In the genomic region with DNA sequence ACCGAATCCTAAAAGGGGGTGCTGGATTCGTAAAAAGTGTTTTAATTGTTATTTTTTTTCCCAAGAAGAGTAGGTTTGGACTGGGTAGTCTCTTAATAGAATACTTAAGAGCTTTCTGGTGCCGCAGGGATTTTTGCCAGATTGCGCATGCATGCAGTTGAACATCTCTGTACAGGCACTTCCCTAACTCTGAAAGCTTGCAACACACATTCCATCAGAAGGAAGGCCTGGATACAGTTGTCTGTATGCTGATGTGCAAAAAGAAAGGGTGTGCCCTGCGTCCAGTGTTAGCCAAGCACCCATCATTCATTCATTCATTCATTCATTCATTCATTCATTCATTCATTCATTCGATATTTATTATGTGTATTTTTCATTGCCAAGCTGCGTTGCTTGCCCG, we compare ENCODE assay signal across 8 mouse cellular contexts. TPM values are rescaled to one million over a fixed set of nuclear protein-coding genes. Genes with fewer than 3 reads are reported as not detected.
DNase-seq lines count a peak whose midpoint lies in the region; ATAC-seq and TF ChIP-seq lines count a peak whose summit lies in the region.

No protein-coding gene starts in this region.

- peak; percentile 30 for DNase-seq in kidney, postnatal 10 days
- DNase-seq in kidney, adult 11 months, result no peak
- DNase-seq in liver, postnatal 0 days, result peak; percentile 21
- peak; percentile 11 for DNase-seq in skeletal muscle tissue, adult 2 months (ENCODE audit: low read depth, low spot score)
- DNase-seq in left cerebral cortex, postnatal 36 days (ENCODE audit: low spot score in 2 of 2), result no peak
- no peak for DNase-seq in layer of hippocampus, postnatal 25 days (ENCODE audit: extremely low spot score in 1 of 2, low spot score in 1 of 2)

- no peaks in the 10 kb centered on the region for H3K27me3 ChIP-seq in liver, postnatal 0 days (ENCODE audit: insufficient read depth, low read length)

- intact Hi-C loops in left cerebral cortex, postnatal 36 days (cut with DNase I), result loop anchor here (2.0 to 5.0 kb wide), 3 partner anchors 25 to 115 kb away; a partner anchor contains a TSS

- WGBS in bone marrow, adult 2 months, result 30% methylated on average over 8 of the region's 8 CpGs
- WGBS in liver, postnatal 0 days (ENCODE audit: insufficient replicate concordance), result 42% methylated on average over 8 of the region's 8 CpGs

- peak; percentile 69 for ATAC-seq in granulocyte monocyte progenitor cell, adult 5-6 weeks (replicated peaks; ENCODE audit: poor library complexity, severe bottlenecking)
- 0 out of 2 replicates have a peak, but pooled peaks have one; percentile 3 for ATAC-seq in liver, postnatal 0 days

- H3K27ac ChIP-seq in bone marrow, adult 2 months (ENCODE audit: control insufficient read depth, insufficient read depth, low read depth, low read length, poor library complexity), result no peak overlapping the region
- H3K27ac ChIP-seq in liver, postnatal 0 days (ENCODE audit: low read depth), result no peak overlapping the region

- no peak for TF ChIP-seq EP300 in liver, postnatal 0 days (IDR thresholded peaks at IDR 0.05; ENCODE audit: low read depth)

- H3K4me1 ChIP-seq in bone marrow, adult 2 months (ENCODE audit: control insufficient read depth, insufficient read depth, low read length), result no peaks in the 10 kb centered on the region
- H3K4me1 ChIP-seq in liver, postnatal 0 days (ENCODE audit: insufficient read depth), result peaks cover 25% of the 10 kb centered on the region

- peak overlapping the region; percentile 56 for H3K4me3 ChIP-seq in bone marrow, adult 2 months (replicated peaks; ENCODE audit: control insufficient read depth, low read depth, low read length)
- H3K4me3 ChIP-seq in liver, postnatal 0 days (ENCODE audit: low read depth, low read length), result peak overlapping the region; percentile 82

- no peaks in the 10 kb centered on the region for H3K36me3 ChIP-seq in liver, postnatal 0 days (replicated peaks; ENCODE audit: insufficient read depth, low read length)

- no peaks in the 10 kb centered on the region for H3K9me3 ChIP-seq in liver, postnatal 0 days (ENCODE audit: low read length)

- TF ChIP-seq POLR2A in bone marrow, adult 2 months (IDR thresholded peaks at IDR 0.05; ENCODE audit: borderline replicate concordance, control insufficient read depth, low read depth, low read length), result no peak

- peak overlapping the region; percentile 81 for H3K9ac ChIP-seq in liver, postnatal 0 days (replicated peaks)

- H3K4me2 ChIP-seq in liver, postnatal 0 days (ENCODE audit: low read depth, low read length), result peak overlapping the region; percentile 72

- no peak for TF ChIP-seq CTCF in bone marrow, adult 2 months (IDR thresholded peaks at IDR 0.05; ENCODE audit: control insufficient read depth, insufficient read depth, low read length)
- no peak for TF ChIP-seq CTCF in liver, postnatal 0 days (IDR thresholded peaks at IDR 0.05; ENCODE audit: low read depth)

RNA-seq across cellular contexts. Expression of a gene that starts 0.4 kb away (rescaled TPM):
- polyA plus RNA-seq in bone marrow, adult 2 months (2011; ENCODE audit: insufficient read depth, insufficient read length, low replicate concordance, missing spikeins), result 34.8 and 39.9 TPM in 2 replicates
- 42.2 and 46.0 TPM in 2 replicates for total RNA-seq in granulocyte monocyte progenitor cell, adult 5-6 weeks (2014; fragmentation: Nextera tagmentation)
- total RNA-seq in granulocyte monocyte progenitor cell, adult 5-6 weeks (2017), result 25.2 and 26.5 TPM in 2 replicates
- 26.0 and 29.4 TPM in 2 replicates for polyA plus RNA-seq in liver, postnatal 0 days (2015; fragmentation: Nextera tagmentation; extraction: Ambion mirVana)
- 100 to 1,000 TPM; 145 to 163 TPM for total RNA-seq in left cerebral cortex, postnatal 36 days (2021)
- 100 to 1,000 TPM; 138 to 153 TPM for total RNA-seq in layer of hippocampus, postnatal 25 days (2021)

RNA-seq across cellular contexts. Expression of a gene that starts 35.1 kb away (rescaled TPM):
- 50.8 and 57.6 TPM in 2 replicates for polyA plus RNA-seq in bone marrow, adult 2 months (2011; ENCODE audit: insufficient read depth, insufficient read length, low replicate concordance, missing spikeins)
- total RNA-seq in granulocyte monocyte progenitor cell, adult 5-6 weeks (2014; fragmentation: Nextera tagmentation), result 159 TPM in 2 replicates
- total RNA-seq in granulocyte monocyte progenitor cell, adult 5-6 weeks (2017), result 93.2 and 128 TPM in 2 replicates
- 196 and 199 TPM in 2 replicates for polyA plus RNA-seq in liver, postnatal 0 days (2015; fragmentation: Nextera tagmentation; extraction: Ambion mirVana)
- 100 to 1,000 TPM; 229 to 240 TPM for total RNA-seq in left cerebral cortex, postnatal 36 days (2021)
- total RNA-seq in layer of hippocampus, postnatal 25 days (2021), result 100 to 1,000 TPM; 219 to 254 TPM

RNA-seq across cellular contexts. Expression of a gene that starts 35.2 kb away (rescaled TPM):
- polyA plus RNA-seq in bone marrow, adult 2 months (2011; ENCODE audit: insufficient read depth, insufficient read length, low replicate concordance, missing spikeins), result 3.9 and 8.2 TPM in 2 replicates
- 14.4 and 16.4 TPM in 2 replicates for total RNA-seq in granulocyte monocyte progenitor cell, adult 5-6 weeks (2014; fragmentation: Nextera tagmentation)
- 18.1 and 26.1 TPM in 2 replicates for total RNA-seq in granulocyte monocyte progenitor cell, adult 5-6 weeks (2017)
- polyA plus RNA-seq in liver, postnatal 0 days (2015; fragmentation: Nextera tagmentation; extraction: Ambion mirVana), result 8.7 and 9.8 TPM in 2 replicates
- total RNA-seq in left cerebral cortex, postnatal 36 days (2021), result 10 to 100 TPM; 39.6 to 39.8 TPM
- total RNA-seq in layer of hippocampus, postnatal 25 days (2021), result 10 to 100 TPM; 32.5 to 43.0 TPM

RNA-seq across cellular contexts. Expression of a gene that starts 54.1 kb away (rescaled TPM):
- polyA plus RNA-seq in bone marrow, adult 2 months (2011; ENCODE audit: insufficient read depth, insufficient read length, low replicate concordance, missing spikeins), result not detected in 2 replicates
- total RNA-seq in granulocyte monocyte progenitor cell, adult 5-6 weeks (2014; fragmentation: Nextera tagmentation), result not detected in 2 replicates
- total RNA-seq in granulocyte monocyte progenitor cell, adult 5-6 weeks (2017), result not detected in 2 replicates
- 2.9 and 3.1 TPM in 2 replicates for polyA plus RNA-seq in liver, postnatal 0 days (2015; fragmentation: Nextera tagmentation; extraction: Ambion mirVana)
- total RNA-seq in left cerebral cortex, postnatal 36 days (2021), result 100 to 1,000 TPM; 279 to 315 TPM
- total RNA-seq in layer of hippocampus, postnatal 25 days (2021), result 100 to 1,000 TPM; 209 to 222 TPM

Comparison
In these comparisons a context has a peak if more than half of its experiments do, and no peak if none do; other contexts are left out.
1. DNase-seq: peak in kidney, postnatal 10 days (single experiment), liver, postnatal 0 days (single experiment) and skeletal muscle tissue, adult 2 months (single experiment); none in kidney, adult 11 months (single experiment), left cerebral cortex, postnatal 36 days (0 of 2) and layer of hippocampus, postnatal 25 days (0 of 2).